Mouse (Mus musculus): Measurements from ENCODE around the gene Taok3.

The Taok3 gene

DNA sequence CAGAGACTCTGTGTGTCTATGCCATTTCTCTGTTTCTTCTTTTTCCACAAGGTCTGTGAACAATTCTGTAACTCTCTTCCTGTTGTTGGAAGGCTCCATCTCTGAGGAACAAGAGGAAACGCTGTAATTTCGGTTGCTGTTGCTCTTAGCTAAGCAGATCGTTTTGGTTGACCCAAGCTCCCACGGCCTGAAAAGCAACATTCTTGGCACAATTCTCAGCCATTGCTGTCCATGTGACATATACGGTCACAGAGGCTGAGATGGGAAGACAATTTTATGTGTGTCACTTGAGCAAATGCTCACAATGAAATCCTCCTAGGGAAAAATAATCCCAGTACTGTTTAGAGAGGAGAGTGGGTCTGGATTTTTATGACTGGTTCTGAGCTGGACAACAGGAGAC lies 62.0 kb downstream of the Taok3 start:
- DNase-seq (ENCODE audit: low spot score in 2 of 2): no peak

DNA sequence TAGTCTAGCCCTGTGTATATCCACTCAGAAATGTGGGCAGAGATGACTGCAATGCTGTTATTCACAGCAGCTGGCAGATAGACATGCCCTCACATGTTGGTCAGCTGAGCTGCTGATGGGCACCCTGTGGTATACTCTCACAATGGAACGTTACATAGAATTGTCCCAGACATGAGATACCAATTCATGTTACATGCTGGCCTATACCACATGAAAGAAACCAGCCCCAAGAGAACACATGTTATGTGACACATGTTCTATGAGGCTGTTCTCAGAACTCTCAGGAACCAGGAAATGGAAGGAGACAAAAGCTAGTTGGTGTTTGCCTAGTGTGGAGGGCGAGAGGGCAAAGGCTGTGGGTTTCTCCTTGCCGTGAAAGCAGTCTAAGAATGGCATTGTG lies 62.5 kb downstream of the Taok3 start:
- no peak for DNase-seq (ENCODE audit: low spot score in 2 of 2)

DNA sequence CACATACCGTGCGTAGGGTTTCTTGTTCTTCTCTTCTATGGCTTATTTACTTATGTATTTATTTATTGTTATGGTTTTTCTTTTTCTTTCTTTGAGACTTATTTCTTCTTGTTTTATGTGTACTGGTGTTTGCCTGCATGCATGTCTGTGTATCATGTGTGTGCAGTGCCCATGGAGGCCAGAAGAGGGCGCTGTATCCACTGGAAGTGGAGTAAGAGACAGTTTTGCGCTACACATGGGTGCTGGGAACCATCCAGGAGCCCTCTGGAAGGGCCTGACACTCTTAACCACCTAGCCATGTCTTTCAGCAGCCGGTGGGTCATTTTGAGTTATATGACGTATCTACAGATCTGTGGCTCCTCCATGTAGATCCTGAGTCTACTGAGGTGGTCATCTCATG lies 64.9 kb downstream of the Taok3 start:
- DNase-seq (ENCODE audit: low spot score in 2 of 2): no peak

DNA sequence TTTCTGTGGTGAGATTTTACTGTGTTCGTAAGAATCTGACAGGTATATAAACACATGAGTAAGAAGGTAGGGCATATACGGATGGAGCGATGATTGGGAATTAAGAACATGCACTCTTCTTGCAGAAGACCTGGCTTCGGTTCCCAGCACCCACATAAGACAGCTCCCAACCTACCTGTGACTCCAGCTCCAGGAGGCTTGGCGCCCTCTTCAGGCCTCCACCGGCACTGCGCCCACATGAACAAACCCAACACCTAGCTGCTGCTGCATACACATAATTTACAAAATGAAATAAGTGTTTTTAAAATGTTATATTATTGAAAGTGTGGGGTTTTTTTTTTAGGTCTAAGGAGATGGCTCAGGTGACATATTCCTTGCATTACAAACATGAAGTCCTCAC lies 65.7 kb downstream of the Taok3 start:
- no peak for DNase-seq (ENCODE audit: low spot score in 2 of 2)

DNA sequence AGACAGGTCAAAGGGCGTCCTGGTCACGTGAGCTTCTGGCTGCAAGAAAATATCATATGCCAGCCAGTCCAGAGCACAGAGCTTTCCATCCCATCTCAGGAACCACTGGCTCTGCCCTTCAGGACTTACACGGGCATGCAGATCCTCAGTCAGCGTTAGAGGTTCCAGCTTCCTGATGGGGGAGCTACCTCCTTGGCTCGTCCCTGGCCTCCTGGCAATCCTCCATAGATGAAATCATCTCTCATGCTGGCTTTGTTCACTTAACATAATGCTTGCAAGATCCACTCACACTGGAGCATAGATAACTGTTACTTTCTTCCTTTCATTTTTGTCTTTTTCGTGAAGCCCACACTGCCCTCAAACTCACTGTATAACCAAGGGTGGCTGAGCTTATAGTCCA lies 72.1 kb downstream of the Taok3 start:
- no peak for DNase-seq (ENCODE audit: low spot score in 2 of 2)

DNA sequence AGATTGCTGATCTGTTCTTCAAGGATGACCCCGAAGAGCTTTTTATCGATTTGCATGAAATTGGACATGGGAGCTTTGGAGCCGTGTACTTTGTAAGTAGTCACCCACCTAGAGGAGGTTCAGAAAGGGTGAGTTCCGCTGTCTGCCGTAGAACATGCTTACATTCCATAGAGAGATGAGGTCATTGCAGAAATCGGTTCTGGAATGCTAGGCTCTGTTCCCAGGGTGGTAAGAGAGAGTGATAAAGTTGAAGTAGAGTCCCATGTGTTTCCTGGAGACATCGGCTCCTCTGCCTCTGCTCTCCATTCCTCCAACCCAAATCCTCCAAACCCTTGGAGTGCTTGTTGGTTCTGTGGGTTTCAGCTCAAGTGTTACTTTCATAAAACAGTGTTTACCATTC lies 73.8 kb downstream of the Taok3 start:
- no peak for DNase-seq (ENCODE audit: low spot score in 2 of 2)

DNA sequence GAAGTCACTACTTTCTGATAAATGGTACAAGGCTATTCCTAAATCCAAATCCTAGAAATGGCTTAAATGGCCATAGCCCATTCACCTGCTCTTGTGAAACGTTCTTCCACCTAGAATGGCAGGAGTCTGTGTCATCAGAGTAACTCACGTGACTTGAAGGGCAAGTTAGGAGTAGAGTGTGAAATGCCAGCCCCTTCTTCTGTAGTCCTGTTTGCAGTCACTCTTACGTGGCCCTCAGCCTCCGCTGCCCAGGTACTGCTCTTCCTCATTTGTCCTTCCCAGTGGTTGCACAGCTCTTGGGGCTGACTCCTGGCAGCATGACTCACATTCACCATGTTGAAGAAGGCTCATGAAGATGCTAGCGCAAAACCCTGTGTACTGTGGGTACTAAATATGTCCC lies 74.7 kb downstream of the Taok3 start:
- no peak for DNase-seq (ENCODE audit: low spot score in 2 of 2)

DNA sequence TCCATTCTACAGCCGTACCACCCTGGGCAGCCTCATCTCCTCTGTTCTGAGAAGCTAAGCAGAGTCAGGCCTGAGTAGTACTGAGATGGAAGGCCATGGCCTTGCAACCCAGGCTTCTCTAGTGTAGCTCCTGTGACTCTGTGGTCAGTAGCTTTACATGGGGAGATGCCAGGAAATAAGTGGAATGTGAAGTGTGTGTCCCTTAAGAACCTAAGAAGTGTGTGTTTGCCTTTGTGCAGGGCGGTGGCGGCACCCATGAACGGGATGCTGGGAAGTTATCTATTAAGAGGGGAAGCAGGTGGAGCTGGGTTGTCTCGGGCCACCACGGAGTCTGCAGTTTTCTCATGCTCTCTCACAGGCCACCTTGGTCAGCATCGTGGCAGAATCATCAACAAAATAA lies 76.6 kb downstream of the Taok3 start:
- DNase-seq (ENCODE audit: low spot score in 2 of 2): no peak

DNA sequence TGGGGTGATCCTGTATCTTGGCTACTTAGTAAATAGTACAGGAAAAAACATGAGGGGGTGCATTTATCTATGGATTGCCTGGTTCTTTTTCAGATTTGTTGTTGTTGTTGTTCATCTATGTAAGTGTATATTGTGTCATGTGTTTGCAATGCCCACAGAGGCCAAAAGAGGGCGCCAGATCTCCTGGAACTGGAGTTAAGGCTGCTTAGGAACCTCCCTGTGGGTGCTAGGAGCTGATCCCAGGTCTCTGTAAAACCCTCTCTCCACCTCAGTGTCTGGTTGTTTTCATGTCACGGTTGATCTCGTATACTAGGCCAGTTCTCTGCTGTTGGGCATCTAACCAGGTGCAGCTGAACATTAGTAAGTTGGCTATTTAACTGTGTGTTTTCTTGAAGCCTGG lies 78.5 kb downstream of the Taok3 start:
- DNase-seq (ENCODE audit: low spot score in 2 of 2): no peak

DNA sequence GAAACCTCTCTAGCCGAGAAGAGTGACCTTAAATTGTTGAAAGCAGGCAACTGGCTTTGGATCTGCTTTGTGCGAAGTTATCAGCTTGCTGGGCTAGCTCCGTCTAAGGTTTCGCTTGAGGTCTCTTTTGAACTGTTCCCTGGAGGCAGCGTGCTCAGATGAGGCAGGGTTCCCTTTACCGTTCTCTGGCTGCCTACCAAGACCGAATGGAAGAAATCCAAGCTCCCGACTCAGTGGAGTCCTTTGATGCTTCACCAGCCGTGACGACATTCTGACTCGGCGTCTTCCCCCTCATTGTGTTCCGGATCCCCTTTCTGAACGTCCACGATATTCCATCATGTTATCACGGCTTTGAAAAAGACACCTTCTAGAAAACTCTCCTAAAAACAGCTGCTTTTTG lies 87.4 kb downstream of the Taok3 start:
- DNase-seq (ENCODE audit: low spot score in 2 of 2): no peak

DNA sequence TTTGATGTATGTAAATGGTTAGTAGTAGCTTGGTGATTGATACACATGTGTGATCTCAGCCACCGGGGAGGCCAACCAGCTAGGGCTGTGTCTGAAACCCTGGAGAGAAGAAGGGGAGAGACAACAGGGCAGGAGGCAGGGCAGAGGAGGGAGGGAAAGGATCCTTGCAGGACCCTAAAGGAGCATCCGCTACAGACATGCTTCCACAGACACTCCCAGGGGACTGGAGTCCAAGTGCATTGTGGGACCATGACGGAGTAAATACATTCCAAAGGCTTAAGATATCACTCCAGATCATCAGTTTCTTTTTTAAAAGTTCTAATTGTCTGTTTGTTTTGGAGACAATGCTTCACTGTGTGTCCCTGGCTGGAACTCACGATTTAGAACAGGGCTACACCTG lies 94.1 kb downstream of the Taok3 start:
- DNase-seq (ENCODE audit: low spot score in 2 of 2): no peak

DNA sequence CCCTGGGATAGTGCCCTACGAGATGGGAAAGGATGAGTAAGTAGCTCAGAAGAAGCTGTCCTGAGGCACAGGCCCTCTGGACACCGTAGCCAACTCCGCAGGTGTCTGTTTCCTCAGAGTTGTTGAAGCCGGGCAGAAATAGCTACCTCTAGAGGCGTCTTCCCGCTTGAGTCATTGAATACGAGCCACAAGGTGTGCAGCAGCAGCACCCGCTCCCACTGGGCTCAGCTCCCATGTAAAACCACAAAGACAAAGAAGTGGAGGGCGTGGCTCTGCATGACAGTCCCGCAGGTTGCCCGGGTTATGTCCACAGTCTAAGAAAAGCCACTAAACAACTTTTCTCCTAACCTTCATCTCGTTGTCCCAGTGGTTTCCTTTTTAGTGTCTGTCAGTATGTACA lies 111.1 kb downstream of the Taok3 start:
- no peak for DNase-seq (ENCODE audit: low spot score in 2 of 2)

DNA sequence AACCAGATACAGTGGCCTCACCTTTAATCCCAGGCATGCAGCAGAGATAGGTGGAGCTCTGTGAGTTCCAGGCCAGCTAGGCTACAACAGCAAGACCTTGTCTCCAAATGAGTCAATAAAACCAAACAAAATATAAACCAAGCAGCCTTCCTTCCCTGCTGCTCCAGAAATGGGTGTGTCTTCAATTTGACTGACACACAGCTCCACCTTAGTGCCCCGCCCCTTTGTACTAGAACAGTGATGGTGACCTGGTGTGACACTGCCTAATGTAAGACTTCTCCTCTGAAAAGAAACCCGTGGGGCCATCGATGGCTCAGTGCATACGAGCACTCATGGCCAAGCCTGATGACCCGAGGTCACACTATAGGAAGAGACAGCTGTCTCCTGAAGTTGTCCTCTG lies 116.6 kb downstream of the Taok3 start:
- DNase-seq (ENCODE audit: low spot score in 2 of 2): no peak

DNA sequence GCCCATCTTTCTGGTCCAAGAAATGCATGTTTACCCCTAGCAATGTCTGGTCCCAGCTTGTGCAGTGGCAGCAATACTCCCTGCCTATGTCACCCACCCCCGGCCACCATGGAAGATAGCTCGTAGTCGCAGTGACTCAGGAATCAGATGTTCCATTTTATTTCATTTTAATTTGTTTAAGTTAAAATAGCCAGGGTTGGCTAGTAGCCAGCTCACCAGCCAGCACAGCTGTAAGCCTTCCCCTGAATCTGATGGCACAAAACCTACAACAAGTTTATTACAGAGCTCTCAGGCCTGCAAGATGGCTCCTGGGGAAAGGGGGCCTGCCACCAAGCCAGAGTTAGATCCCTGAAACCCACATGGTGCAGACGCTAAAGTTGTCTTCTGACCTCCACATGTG lies 119.2 kb downstream of the Taok3 start:
- no peak for DNase-seq (ENCODE audit: low spot score in 2 of 2)

DNA sequence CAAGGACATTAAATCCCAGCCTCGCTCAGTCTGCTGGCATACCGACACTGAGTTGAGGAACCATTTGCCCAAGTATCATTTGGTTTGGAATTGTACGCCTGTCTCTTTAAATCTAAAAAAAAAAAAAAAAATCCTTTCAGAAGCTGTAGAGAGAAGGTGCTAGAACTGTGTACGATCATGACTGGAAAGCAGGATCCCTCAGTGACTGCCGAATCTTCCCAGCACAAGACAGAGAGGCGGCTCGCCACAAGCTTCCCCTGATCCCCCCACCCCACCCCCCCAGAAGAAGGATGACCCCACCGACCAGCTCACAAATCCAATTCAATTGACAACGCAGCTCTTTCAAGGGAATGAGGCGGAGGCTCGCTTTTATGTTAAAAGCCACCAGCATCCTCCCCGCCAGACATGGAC lies 120.4 kb downstream of the Taok3 start:
- no peak for DNase-seq (ENCODE audit: low spot score in 2 of 2)

DNA sequence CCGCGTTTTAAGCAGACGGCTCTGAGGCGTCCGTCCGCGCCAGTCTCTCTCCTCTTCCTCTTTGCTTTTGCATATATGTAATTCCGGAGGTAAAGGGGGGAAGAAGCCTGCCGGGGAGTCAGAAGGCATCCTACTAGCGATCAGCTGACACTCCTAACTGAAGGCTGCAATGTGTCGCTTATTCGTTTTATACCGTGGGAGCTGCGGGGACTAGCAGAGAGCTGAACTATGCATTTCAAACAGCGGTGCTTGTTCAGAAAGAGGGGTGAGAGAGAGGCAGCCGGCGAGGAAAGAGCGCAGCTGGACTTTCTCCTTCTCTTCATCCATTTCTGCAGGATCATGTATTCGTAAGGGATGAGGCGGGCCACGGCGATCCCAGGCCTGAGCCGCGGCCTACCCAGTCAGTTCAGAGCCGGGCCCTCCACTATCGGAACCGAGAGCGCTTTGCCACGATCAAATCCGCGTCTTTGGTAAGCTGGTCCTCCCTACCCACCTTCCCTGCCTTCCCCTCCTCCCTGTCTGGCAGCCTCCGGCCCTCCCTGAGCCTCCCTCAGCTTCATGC lies 120.9 kb downstream of the Taok3 start:
- no peak for DNase-seq (ENCODE audit: low spot score in 2 of 2)

DNA sequence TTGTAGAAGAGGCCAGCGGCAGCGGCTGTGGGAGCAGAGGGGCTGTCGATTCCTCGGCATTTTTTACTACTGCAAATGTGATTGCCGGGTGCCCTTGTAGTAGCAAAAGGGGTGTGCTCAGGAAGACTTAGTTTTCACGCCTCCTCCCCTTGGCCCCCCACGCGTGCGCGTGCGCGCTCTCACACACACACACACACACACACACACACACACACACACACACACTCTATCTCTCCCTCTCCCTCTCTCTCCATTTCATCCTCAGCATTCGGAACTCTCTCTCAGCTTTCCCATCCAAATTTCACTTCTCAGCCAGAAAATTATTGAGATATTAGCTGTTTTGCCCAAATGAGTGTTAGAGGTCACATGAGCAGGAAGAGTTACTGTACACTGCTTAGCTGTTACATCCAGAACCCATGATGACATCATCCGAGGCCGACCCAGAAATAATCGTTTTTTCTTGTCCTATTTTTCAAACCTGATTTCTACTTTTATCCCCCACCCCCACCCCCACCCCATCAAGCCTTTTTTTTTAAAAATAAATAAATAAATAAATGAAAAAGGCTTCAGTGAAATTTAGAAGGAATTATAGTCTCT lies 122.1 kb downstream of the Taok3 start:
- DNase-seq (ENCODE audit: low spot score in 2 of 2): no peak

DNA sequence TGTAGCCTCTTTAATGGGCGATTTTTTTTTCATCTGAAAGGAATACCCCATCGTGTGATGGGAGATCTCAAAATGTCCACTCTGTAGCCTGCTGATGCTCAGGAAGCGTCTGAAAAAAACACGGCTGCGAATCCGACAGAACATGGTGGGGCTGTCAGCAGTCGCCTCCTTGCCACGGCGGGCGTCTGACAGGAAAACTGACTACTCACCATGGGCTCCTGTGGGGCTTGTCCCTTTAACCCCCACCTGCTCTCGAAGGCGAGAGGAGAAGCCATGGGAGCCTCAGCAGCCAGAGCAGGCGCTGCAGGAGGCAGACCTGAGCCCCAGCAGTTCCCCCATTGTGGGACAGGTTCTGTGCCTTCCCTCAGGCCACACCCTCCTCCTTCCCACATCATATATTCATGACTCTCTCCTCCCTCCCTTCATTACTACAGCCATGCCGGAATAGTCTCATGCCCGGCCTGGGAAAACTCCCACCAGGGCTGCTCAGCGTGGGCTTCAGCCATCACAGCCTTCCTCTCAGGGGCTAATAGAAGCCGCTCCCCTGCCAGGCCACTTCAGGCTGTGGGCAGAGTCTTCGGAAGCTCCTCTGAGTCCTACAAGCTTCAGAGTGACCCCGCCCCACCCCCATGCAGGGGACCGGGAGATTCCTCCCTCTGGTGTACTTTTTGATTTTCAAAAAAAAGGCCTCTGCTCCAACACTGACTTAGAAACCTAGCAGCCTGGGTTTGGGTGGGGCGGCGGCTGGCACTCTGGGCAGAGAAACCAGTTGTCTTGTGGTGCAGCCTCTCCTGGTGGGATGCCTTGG lies 122.9 kb downstream of the Taok3 start:
- DNase-seq (ENCODE audit: low spot score in 2 of 2): no peak

DNA sequence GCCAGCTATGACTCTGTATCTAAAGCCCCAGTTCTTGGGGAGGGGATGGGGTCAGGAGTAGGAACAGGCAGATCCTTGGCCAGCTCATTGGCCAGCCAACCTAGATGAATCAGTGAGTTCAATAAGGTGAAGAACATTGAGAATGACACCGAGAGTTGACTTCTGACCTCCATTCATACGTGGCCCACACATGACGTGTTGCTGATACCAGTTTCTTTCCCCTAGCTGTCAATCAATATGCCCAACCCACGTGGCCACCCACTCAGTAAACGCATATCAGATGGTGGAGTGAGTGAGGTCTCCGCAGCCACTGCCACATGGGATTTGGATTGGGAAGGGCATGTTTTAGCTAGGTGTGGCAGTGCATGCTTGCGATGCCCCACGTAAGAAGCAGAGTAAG lies 125.2 kb downstream of the Taok3 start:
- DNase-seq (ENCODE audit: low spot score in 2 of 2): no peak

DNA sequence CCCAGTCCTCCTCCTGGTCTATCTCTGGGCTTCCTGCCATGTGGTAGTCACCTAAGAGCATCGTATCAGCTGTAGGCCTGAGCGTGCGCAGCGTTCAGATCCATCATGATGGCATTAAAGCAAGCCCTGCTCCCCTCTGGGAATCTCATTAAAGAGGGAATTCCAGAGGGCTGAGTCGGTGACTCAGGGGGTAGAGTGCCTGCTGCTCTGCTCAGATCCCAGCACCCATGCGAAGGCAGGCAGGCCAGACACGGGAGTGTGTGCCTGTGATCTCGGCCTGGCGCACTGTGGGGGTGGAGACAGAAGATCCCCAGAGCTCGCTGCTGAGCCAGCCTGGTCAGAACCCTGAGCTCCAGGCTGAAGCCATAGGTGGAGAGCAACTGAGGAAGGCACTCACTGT lies 128.4 kb downstream of the Taok3 start:
- DNase-seq (ENCODE audit: low spot score in 2 of 2): no peak

DNA sequence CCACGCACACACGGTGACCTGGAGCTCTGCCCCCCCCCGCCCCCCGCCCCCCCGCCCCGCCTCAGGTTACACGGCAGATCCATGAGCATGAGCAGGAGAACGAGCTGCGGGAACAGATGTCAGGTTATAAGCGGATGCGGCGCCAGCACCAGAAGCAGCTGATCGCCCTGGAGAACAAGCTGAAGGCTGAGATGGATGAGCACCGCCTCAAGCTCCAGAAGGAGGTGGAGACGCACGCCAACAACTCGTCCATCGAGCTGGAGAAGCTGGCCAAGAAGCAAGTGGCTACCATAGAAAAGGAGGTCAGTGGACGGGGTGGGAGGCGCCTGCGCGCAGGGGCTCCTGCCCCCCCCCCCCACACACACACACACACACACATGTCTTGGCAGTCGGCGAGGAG lies 130.9 kb downstream of the Taok3 start:
- no peak for DNase-seq (ENCODE audit: low spot score in 2 of 2)

DNA sequence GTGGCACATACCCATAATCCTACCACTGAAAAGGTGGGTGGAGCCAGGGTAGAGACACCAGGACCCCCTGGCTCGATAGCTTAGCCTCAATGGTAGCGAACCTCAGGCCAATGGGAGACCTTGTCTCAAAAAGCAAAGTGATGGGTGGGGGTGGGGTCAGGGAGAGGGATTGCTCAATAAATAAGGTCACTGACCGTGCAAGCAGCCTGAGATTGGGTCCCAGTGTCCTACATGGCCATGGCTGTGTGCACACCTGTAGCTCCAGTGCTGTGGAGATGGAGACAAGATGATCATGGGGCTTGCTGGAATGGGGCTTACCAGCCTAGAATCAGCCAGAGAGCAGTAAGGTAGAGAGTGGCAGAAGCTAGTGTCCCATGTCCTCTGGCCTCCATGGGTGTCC lies 131.8 kb downstream of the Taok3 start:
- no peak for DNase-seq (ENCODE audit: low spot score in 2 of 2)

DNA sequence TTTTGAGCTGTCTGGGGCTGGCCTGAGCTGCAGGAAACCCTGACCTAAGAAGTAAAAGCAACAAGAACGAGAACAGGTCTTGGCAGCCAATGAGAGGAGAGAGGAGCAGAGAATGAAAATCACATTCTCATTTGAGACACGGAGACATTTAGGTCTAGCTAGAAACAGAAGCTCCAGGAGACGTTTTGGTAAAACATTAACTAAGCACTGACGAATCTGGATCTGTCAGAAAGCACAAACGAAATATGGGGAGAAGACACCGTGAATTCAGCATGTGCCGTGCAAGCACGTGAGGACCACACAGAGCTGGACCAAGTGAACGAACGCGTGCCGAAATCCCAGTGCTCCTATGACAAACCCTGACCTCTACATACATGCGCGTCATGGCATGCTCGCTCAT lies 138.3 kb downstream of the Taok3 start:
- no peak for DNase-seq (ENCODE audit: low spot score in 2 of 2)

DNA sequence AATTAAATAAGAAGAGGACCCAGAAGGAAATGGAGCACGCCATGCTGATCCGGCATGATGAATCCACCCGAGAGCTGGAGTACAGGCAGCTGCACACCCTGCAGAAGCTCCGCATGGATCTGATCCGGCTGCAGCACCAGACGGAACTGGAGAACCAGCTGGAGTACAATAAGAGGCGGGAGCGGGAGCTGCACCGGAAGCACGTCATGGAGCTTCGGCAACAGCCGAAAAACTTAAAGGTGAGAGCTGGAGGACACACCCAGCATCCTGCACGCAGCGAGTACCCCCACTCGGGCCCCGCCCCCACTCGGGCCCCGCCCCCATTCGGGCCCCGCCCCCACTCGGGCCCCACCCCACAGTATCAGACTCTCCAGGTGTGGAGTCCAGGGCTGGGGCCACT lies 143.6 kb downstream of the Taok3 start:
- no peak for DNase-seq (ENCODE audit: low spot score in 2 of 2)
